Mouse (Mus musculus): Measurements from ENCODE around the gene Nudt4. TPM values are rescaled to one million over a fixed set of nuclear protein-coding genes. Genes with fewer than 3 reads are reported as not detected.

The Nudt4 gene
- polyA plus RNA-seq, 1 experiment from 2014 or later, result 70.6 TPM

GRCm38 (mm10) chr10:95526495-95527122, 37.3 kb downstream of the Nudt4 start:
- H3K9ac ChIP-seq (replicated peaks; ENCODE audit: low read depth, low read length), result no peak overlapping the region
- H3K4me3 ChIP-seq (ENCODE audit: low read depth, low read length), result no peak overlapping the region
- no peak overlapping the region for H3K4me2 ChIP-seq (replicated peaks; ENCODE audit: low read depth, low read length)
- H3K9me3 ChIP-seq (ENCODE audit: control insufficient read depth, low read depth, low read length), result no peaks in the 10 kb centered on the region
- no peaks in the 10 kb centered on the region for H3K27me3 ChIP-seq (ENCODE audit: control insufficient read depth, insufficient read depth, low read length)
- no peaks in the 10 kb centered on the region for H3K36me3 ChIP-seq (ENCODE audit: control insufficient read depth, insufficient read depth, low read length)
- no peak overlapping the region for H3K27ac ChIP-seq (ENCODE audit: low read length)
- 65% methylated on average over 5 of the region's 5 CpGs for WGBS
- peaks cover 17% of the 10 kb centered on the region for H3K4me1 ChIP-seq (ENCODE audit: control insufficient read depth, insufficient read depth, low read length)
- no peak for ATAC-seq (ENCODE audit: insufficient number of reproducible peaks, insufficient read depth, low FRiP score, low read depth)

DNA sequence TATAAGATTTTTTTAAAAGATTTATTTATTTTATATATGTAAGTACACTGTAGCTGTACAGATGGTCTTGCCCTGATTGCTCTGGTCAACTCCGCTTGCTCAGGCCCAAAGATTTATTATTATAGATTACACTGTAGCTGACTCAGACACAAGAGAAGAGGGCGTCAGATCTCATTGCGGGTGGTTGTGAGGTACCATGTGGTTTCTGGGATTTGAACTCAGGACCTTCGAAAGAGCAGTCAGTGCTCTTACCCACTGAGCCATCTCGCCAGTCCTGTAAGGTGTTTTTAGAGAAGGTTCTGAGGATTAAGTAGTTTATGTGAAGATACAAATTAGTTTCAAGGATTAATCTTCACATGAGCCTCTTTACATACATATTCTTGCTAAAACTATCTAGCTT, 38.1 kb downstream of the Nudt4 start:
- ATAC-seq (ENCODE audit: insufficient number of reproducible peaks, insufficient read depth, low FRiP score, low read depth), result no peak
- 90% methylated on average over 5 of the region's 5 CpGs for WGBS
- no peak overlapping the region for H3K9ac ChIP-seq (replicated peaks; ENCODE audit: low read depth, low read length)
- no peaks in the 10 kb centered on the region for H3K9me3 ChIP-seq (ENCODE audit: control insufficient read depth, low read depth, low read length)
- H3K27me3 ChIP-seq (ENCODE audit: control insufficient read depth, insufficient read depth, low read length), result no peaks in the 10 kb centered on the region
- H3K27ac ChIP-seq (ENCODE audit: low read length), result no peak overlapping the region
- H3K4me2 ChIP-seq (replicated peaks; ENCODE audit: low read depth, low read length), result no peak overlapping the region
- no peaks in the 10 kb centered on the region for H3K36me3 ChIP-seq (ENCODE audit: control insufficient read depth, insufficient read depth, low read length)
- peaks cover 17% of the 10 kb centered on the region for H3K4me1 ChIP-seq (ENCODE audit: control insufficient read depth, insufficient read depth, low read length)
- no peak overlapping the region for H3K4me3 ChIP-seq (ENCODE audit: low read depth, low read length)

- Histone ChIP-seq H3K4me2 (replicated peaks; ENCODE audit: low read depth, low read length) (no peak overlapping the region), H3K27me3 (ENCODE audit: control insufficient read depth, insufficient read depth, low read length) (no peaks in the 10 kb centered on the region), H3K4me3 (ENCODE audit: low read depth, low read length) (no peak overlapping the region), H3K27ac (ENCODE audit: low read length) (no peak overlapping the region), H3K36me3 (ENCODE audit: control insufficient read depth, insufficient read depth, low read length) (no peaks in the 10 kb centered on the region), H3K9ac (replicated peaks; ENCODE audit: low read depth, low read length) (no peak overlapping the region), H3K9me3 (ENCODE audit: control insufficient read depth, low read depth, low read length) (no peaks in the 10 kb centered on the region), H3K4me1 (ENCODE audit: control insufficient read depth, insufficient read depth, low read length) (peaks cover 17% of the 10 kb centered on the region)
- WGBS, result 65% methylated on average over 6 of the region's 6 CpGs
- no peak for ATAC-seq (ENCODE audit: insufficient number of reproducible peaks, insufficient read depth, low FRiP score, low read depth)
These were observed 38.8 kb downstream of the Nudt4 start for GRCm38 (mm10) chr10:95525037-95525675.

DNA sequence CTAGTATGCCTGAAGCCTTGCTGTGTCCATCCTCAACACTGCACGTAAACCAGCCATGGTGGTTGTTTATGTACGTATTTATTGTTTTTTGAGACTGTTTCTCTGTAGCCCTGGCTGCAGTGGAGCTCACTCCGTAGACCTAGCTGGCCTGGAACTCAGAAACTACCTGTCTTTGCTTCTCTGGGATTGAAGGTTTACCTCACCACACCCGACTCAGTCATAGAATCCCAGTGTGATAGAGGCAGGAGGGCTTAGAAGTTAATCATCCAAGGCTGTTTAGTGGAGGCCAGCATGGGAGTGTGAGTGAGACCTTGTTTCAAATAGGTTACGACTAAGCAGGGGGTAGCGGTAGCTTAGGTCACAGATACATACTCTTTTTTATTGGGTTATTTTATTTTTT, 46.3 kb downstream of the Nudt4 start:
- no peaks in the 10 kb centered on the region for H3K36me3 ChIP-seq (ENCODE audit: control insufficient read depth, insufficient read depth, low read length)
- peaks cover 8% of the 10 kb centered on the region for H3K4me1 ChIP-seq (ENCODE audit: control insufficient read depth, insufficient read depth, low read length)
- H3K9me3 ChIP-seq (ENCODE audit: control insufficient read depth, low read depth, low read length), result no peaks in the 10 kb centered on the region
- no peak overlapping the region for H3K27ac ChIP-seq (ENCODE audit: low read length)
- H3K27me3 ChIP-seq (ENCODE audit: control insufficient read depth, insufficient read depth, low read length), result no peaks in the 10 kb centered on the region
- no peak overlapping the region for H3K4me2 ChIP-seq (replicated peaks; ENCODE audit: low read depth, low read length)
- H3K9ac ChIP-seq (replicated peaks; ENCODE audit: low read depth, low read length), result no peak overlapping the region
- no peak overlapping the region for H3K4me3 ChIP-seq (ENCODE audit: low read depth, low read length)
- no peak for ATAC-seq (ENCODE audit: insufficient number of reproducible peaks, insufficient read depth, low FRiP score, low read depth)
- WGBS, result 92% methylated on average over 6 of the region's 6 CpGs

GRCm38 (mm10) chr10:95515293-95515931, 48.5 kb downstream of the Nudt4 start:
- H3K27ac ChIP-seq (ENCODE audit: low read length), result peak overlapping the region; percentile 98
- no peaks in the 10 kb centered on the region for H3K36me3 ChIP-seq (ENCODE audit: control insufficient read depth, insufficient read depth, low read length)
- H3K4me2 ChIP-seq (replicated peaks; ENCODE audit: low read depth, low read length), result peak overlapping the region; percentile 61
- peak; percentile 59; the same call in 1 of the 2 replicates for ATAC-seq (ENCODE audit: insufficient number of reproducible peaks, insufficient read depth, low FRiP score, low read depth)
- WGBS, result under 1% methylated on average over 72 of the region's 80 CpGs
- no peaks in the 10 kb centered on the region for H3K9me3 ChIP-seq (ENCODE audit: control insufficient read depth, low read depth, low read length)
- H3K27me3 ChIP-seq (ENCODE audit: control insufficient read depth, insufficient read depth, low read length), result no peaks in the 10 kb centered on the region
- H3K9ac ChIP-seq (replicated peaks; ENCODE audit: low read depth, low read length), result peak overlapping the region; percentile 97
- H3K4me1 ChIP-seq (ENCODE audit: control insufficient read depth, insufficient read depth, low read length), result peaks cover 8% of the 10 kb centered on the region
- H3K4me3 ChIP-seq (ENCODE audit: low read depth, low read length), result peak overlapping the region; percentile 99

GRCm38 (mm10) chr10:95514656-95515292, 49.2 kb downstream of the Nudt4 start, which contains the start of gene Ube2n:
Ube2n (plus strand) TSS chr10:95515145.
- under 1% methylated on average over 80 of the region's 81 CpGs for whole genome bisulfite sequencing
- no peaks in the 10 kb centered on the region for H3K36me3 ChIP-seq (ENCODE audit: control insufficient read depth, insufficient read depth, low read length)

GRCm38 (mm10) chr10:95513768-95514556, 50.0 kb downstream of the Nudt4 start:
- Histone ChIP-seq H3K36me3 (ENCODE audit: control insufficient read depth, insufficient read depth, low read length) (no peaks in the 10 kb centered on the region), H3K4me3 (ENCODE audit: low read depth, low read length) (peak overlapping the region; percentile 99), H3K27ac (ENCODE audit: low read length) (peak overlapping the region; percentile 98), H3K27me3 (ENCODE audit: control insufficient read depth, insufficient read depth, low read length) (no peaks in the 10 kb centered on the region), H3K4me2 (replicated peaks; ENCODE audit: low read depth, low read length) (peak overlapping the region; percentile 50), H3K9me3 (ENCODE audit: control insufficient read depth, low read depth, low read length) (no peaks in the 10 kb centered on the region), H3K4me1 (ENCODE audit: control insufficient read depth, insufficient read depth, low read length) (peaks cover 8% of the 10 kb centered on the region), H3K9ac (replicated peaks; ENCODE audit: low read depth, low read length) (peak overlapping the region; percentile 97)
- WGBS, result 32% methylated on average over 15 of the region's 15 CpGs
- no peak for ATAC-seq (ENCODE audit: insufficient number of reproducible peaks, insufficient read depth, low FRiP score, low read depth)

More at GRCm38 (mm10) chr10:95514656-95515292, 49.2 kb downstream of the Nudt4 start, which contains the start of gene Ube2n:
- H3K4me2 ChIP-seq (replicated peaks; ENCODE audit: low read depth, low read length), result peak within 1 kb of the TSS; percentile 61
- peaks cover 8% of the 10 kb centered on the region for H3K4me1 ChIP-seq (ENCODE audit: control insufficient read depth, insufficient read depth, low read length)
- H3K9me3 ChIP-seq (ENCODE audit: control insufficient read depth, low read depth, low read length), result no peaks in the 10 kb centered on the region
- ATAC-seq (ENCODE audit: insufficient number of reproducible peaks, insufficient read depth, low FRiP score, low read depth), result peak; percentile 97
- peak within 1 kb of the TSS; percentile 97 for H3K9ac ChIP-seq (replicated peaks; ENCODE audit: low read depth, low read length)
- H3K4me3 ChIP-seq (ENCODE audit: low read depth, low read length), result peak within 1 kb of the TSS; percentile 99
- no peaks in the 10 kb centered on the region for H3K27me3 ChIP-seq (ENCODE audit: control insufficient read depth, insufficient read depth, low read length)
- H3K27ac ChIP-seq (ENCODE audit: low read length), result peak within 1 kb of the TSS; percentile 98

- H3K4me3 ChIP-seq (ENCODE audit: low read depth, low read length), result no peak overlapping the region
- H3K4me1 ChIP-seq (ENCODE audit: control insufficient read depth, insufficient read depth, low read length), result peaks cover 8% of the 10 kb centered on the region
- H3K27ac ChIP-seq (ENCODE audit: low read length), result no peak overlapping the region
- H3K4me2 ChIP-seq (replicated peaks; ENCODE audit: low read depth, low read length), result no peak overlapping the region
- H3K9ac ChIP-seq (replicated peaks; ENCODE audit: low read depth, low read length), result no peak overlapping the region
- WGBS, result 85% methylated on average over 8 of the region's 8 CpGs
- no peaks in the 10 kb centered on the region for H3K36me3 ChIP-seq (ENCODE audit: control insufficient read depth, insufficient read depth, low read length)
- no peaks in the 10 kb centered on the region for H3K9me3 ChIP-seq (ENCODE audit: control insufficient read depth, low read depth, low read length)
- no peak for ATAC-seq (ENCODE audit: insufficient number of reproducible peaks, insufficient read depth, low FRiP score, low read depth)
- no peaks in the 10 kb centered on the region for H3K27me3 ChIP-seq (ENCODE audit: control insufficient read depth, insufficient read depth, low read length)
These were observed 51.3 kb downstream of the Nudt4 start for GRCm38 (mm10) chr10:95512635-95513034.

Data from stomach, embryonic 14.5 days (tissue).